Mouse (Mus musculus): Measurements from ENCODE around the gene Gm20741. TPM values are rescaled to one million over a fixed set of nuclear protein-coding genes. Genes with fewer than 3 reads are reported as not detected.

The Gm20741 gene
- not detected for polyA plus RNA-seq (2014; fragmentation: Illumina TruSeq; extraction: RNeasy Lipid Tissue Mini Kit (QIAGEN cat#74804); ENCODE audit: low read depth, low replicate concordance)

GRCm38 (mm10) chr16:88811827-88812226, at the start of gene Gm20741:
TSS of gene Gm20741 (minus strand) at chr16:88812220.

DNA sequence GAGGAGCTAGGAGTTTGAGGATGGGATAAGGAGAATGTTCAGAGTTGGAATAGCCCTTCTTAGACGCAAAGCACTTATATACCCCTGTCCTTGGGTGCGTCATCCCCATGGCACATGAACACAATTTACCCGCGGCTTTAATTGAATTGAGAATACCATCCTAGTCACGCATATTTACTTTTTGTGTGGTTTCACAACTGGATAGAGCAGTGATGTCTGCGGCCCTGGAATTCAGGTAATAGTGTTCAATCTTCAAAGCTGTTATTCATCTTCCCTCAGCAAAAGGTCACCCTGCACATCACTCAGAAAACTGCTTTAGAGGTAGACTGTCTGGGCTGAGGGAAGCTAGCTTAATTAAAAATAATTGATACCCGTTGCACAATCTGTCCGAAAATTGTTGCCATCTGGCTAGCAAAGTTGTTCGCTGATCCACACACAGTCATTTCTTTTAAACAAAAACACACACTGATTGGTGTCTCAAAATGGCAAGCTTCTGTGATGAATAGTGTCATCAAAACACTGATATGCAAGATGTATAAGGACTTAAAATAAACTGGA, 14.2 kb upstream of the Gm20741 start, which contains the start of gene Krtap14:
Gene Krtap14 (minus strand): TSS at position 51 of the 558 bp plus-strand sequence.

DNA sequence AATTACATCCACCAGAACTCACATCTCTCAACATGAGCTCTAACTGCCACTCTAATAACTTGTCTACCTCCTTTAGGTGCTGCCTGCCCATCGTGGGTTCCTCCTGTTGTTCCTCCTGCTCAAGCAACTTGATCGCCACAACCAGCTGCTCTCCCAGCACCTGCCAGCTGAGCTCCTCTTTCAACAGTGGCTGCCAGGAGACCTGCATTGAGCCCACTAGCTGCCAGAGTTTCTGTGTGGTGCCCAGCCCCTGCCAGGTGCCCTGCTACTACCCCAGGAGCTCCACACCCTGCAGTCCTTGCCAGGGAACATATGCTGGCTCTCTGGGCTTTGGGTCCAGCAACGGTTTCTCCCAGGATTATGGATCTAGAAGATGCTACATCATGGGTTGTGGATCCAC, 8.0 kb upstream of the Gm20741 start, which contains the start of gene Krtap15:
Gene Krtap15 (plus strand): TSS at position 150 of the 400 bp plus-strand sequence.

GRCm38 (mm10) chr16:88777596-88777995, 34.4 kb downstream of the Gm20741 start, which contains the start of gene Gm5965:
TSS of gene Gm5965 (plus strand) at chr16:88777896.

GRCm38 (mm10) chr16:88774106-88774505, 37.9 kb downstream of the Gm20741 start, which contains the start of gene 2310057N15Rik:
TSS of gene 2310057N15Rik (minus strand) at chr16:88774206.

Other genes starting within 250 kb of the Gm20741 start
- gene Cldn8, start 249.0 kb downstream of the Gm20741 start, polyA plus RNA-seq (2014; fragmentation: Illumina TruSeq; extraction: RNeasy Lipid Tissue Mini Kit (QIAGEN cat#74804); ENCODE audit: low read depth, low replicate concordance), result not detected
- not detected for gene Krtap24-1, start 199.9 kb downstream of the Gm20741 start, polyA plus RNA-seq (2014; fragmentation: Illumina TruSeq; extraction: RNeasy Lipid Tissue Mini Kit (QIAGEN cat#74804); ENCODE audit: low read depth, low replicate concordance)
- gene 2310079G19Rik, start 184.6 kb downstream of the Gm20741 start, polyA plus RNA-seq (2014; fragmentation: Illumina TruSeq; extraction: RNeasy Lipid Tissue Mini Kit (QIAGEN cat#74804); ENCODE audit: low read depth, low replicate concordance), result not detected
- gene Krtap26-1, start 164.4 kb downstream of the Gm20741 start, polyA plus RNA-seq (2014; fragmentation: Illumina TruSeq; extraction: RNeasy Lipid Tissue Mini Kit (QIAGEN cat#74804); ENCODE audit: low read depth, low replicate concordance), result not detected
- not detected for gene Krtap27-1, start 140.5 kb downstream of the Gm20741 start, polyA plus RNA-seq (2014; fragmentation: Illumina TruSeq; extraction: RNeasy Lipid Tissue Mini Kit (QIAGEN cat#74804); ENCODE audit: low read depth, low replicate concordance)
- not detected for gene 2310061N02Rik, start 104.3 kb downstream of the Gm20741 start, polyA plus RNA-seq (2014; fragmentation: Illumina TruSeq; extraction: RNeasy Lipid Tissue Mini Kit (QIAGEN cat#74804); ENCODE audit: low read depth, low replicate concordance)
- not detected for gene Krtap13-1, start 83.4 kb downstream of the Gm20741 start, polyA plus RNA-seq (2014; fragmentation: Illumina TruSeq; extraction: RNeasy Lipid Tissue Mini Kit (QIAGEN cat#74804); ENCODE audit: low read depth, low replicate concordance)
- gene Krtap13, start 60.6 kb downstream of the Gm20741 start, polyA plus RNA-seq (2014; fragmentation: Illumina TruSeq; extraction: RNeasy Lipid Tissue Mini Kit (QIAGEN cat#74804); ENCODE audit: low read depth, low replicate concordance), result not detected
- not detected for gene 2310034C09Rik, start 53.4 kb downstream of the Gm20741 start, polyA plus RNA-seq (2014; fragmentation: Illumina TruSeq; extraction: RNeasy Lipid Tissue Mini Kit (QIAGEN cat#74804); ENCODE audit: low read depth, low replicate concordance)
- gene 2310057N15Rik, start 38.0 kb downstream of the Gm20741 start, polyA plus RNA-seq (2014; fragmentation: Illumina TruSeq; extraction: RNeasy Lipid Tissue Mini Kit (QIAGEN cat#74804); ENCODE audit: low read depth, low replicate concordance), result not detected
- not detected for gene Gm5965, start 34.3 kb downstream of the Gm20741 start, polyA plus RNA-seq (2014; fragmentation: Illumina TruSeq; extraction: RNeasy Lipid Tissue Mini Kit (QIAGEN cat#74804); ENCODE audit: low read depth, low replicate concordance)
- not detected for gene Krtap15, start 8.0 kb upstream of the Gm20741 start, polyA plus RNA-seq (2014; fragmentation: Illumina TruSeq; extraction: RNeasy Lipid Tissue Mini Kit (QIAGEN cat#74804); ENCODE audit: low read depth, low replicate concordance)
- not detected for gene Krtap14, start 13.9 kb upstream of the Gm20741 start, polyA plus RNA-seq (2014; fragmentation: Illumina TruSeq; extraction: RNeasy Lipid Tissue Mini Kit (QIAGEN cat#74804); ENCODE audit: low read depth, low replicate concordance)
- not detected for gene Krtap19-1, start 57.2 kb upstream of the Gm20741 start, polyA plus RNA-seq (2014; fragmentation: Illumina TruSeq; extraction: RNeasy Lipid Tissue Mini Kit (QIAGEN cat#74804); ENCODE audit: low read depth, low replicate concordance)
- not detected for gene Krtap19-2, start 62.0 kb upstream of the Gm20741 start, polyA plus RNA-seq (2014; fragmentation: Illumina TruSeq; extraction: RNeasy Lipid Tissue Mini Kit (QIAGEN cat#74804); ENCODE audit: low read depth, low replicate concordance)
- gene Krtap19-3, start 65.8 kb upstream of the Gm20741 start, polyA plus RNA-seq (2014; fragmentation: Illumina TruSeq; extraction: RNeasy Lipid Tissue Mini Kit (QIAGEN cat#74804); ENCODE audit: low read depth, low replicate concordance), result not detected
- gene Krtap19-4, start 72.9 kb upstream of the Gm20741 start, polyA plus RNA-seq (2014; fragmentation: Illumina TruSeq; extraction: RNeasy Lipid Tissue Mini Kit (QIAGEN cat#74804); ENCODE audit: low read depth, low replicate concordance), result not detected
- not detected for gene Krtap19-5, start 84.2 kb upstream of the Gm20741 start, polyA plus RNA-seq (2014; fragmentation: Illumina TruSeq; extraction: RNeasy Lipid Tissue Mini Kit (QIAGEN cat#74804); ENCODE audit: low read depth, low replicate concordance)
- not detected for gene Krtap19-9b, start 120.0 kb upstream of the Gm20741 start, polyA plus RNA-seq (2014; fragmentation: Illumina TruSeq; extraction: RNeasy Lipid Tissue Mini Kit (QIAGEN cat#74804); ENCODE audit: low read depth, low replicate concordance)
- gene Krtap16-3, start 150.7 kb upstream of the Gm20741 start, polyA plus RNA-seq (2014; fragmentation: Illumina TruSeq; extraction: RNeasy Lipid Tissue Mini Kit (QIAGEN cat#74804); ENCODE audit: low read depth, low replicate concordance), result not detected
- gene Krtap22-2, start 198.5 kb upstream of the Gm20741 start, polyA plus RNA-seq (2014; fragmentation: Illumina TruSeq; extraction: RNeasy Lipid Tissue Mini Kit (QIAGEN cat#74804); ENCODE audit: low read depth, low replicate concordance), result not detected
- not detected for gene Gm10229, start 203.1 kb upstream of the Gm20741 start, polyA plus RNA-seq (2014; fragmentation: Illumina TruSeq; extraction: RNeasy Lipid Tissue Mini Kit (QIAGEN cat#74804); ENCODE audit: low read depth, low replicate concordance)
- gene Krtap6-1, start 219.5 kb upstream of the Gm20741 start, polyA plus RNA-seq (2014; fragmentation: Illumina TruSeq; extraction: RNeasy Lipid Tissue Mini Kit (QIAGEN cat#74804); ENCODE audit: low read depth, low replicate concordance), result not detected
- gene Gm10228, start 229.3 kb upstream of the Gm20741 start, polyA plus RNA-seq (2014; fragmentation: Illumina TruSeq; extraction: RNeasy Lipid Tissue Mini Kit (QIAGEN cat#74804); ENCODE audit: low read depth, low replicate concordance), result not detected
- not detected for gene Krtap6-5, start 235.7 kb upstream of the Gm20741 start, polyA plus RNA-seq (2014; fragmentation: Illumina TruSeq; extraction: RNeasy Lipid Tissue Mini Kit (QIAGEN cat#74804); ENCODE audit: low read depth, low replicate concordance)